Mouse (Mus musculus): Measurements from ENCODE around the gene Castor1. TPM values are rescaled to one million over a fixed set of nuclear protein-coding genes. Genes with fewer than 3 reads are reported as not detected.
"Not testable (repeated sequence)": the region's sequence is repeated elsewhere in the genome, so short reads cannot be mapped to it uniquely, and the experiment has no call there.

Castor1 gene
- total RNA-seq (2021) (1 to 10 TPM; 3.5 to 4.1 TPM), polyA plus RNA-seq (2012; rRNA removed) (11.6 and 14.6 TPM in 2 replicates)
- long read RNA-seq, partial matches to known transcripts = 0 of 1 reads
- long read RNA-seq, other reads (novel, unspliced or antisense) = 1 of 1 reads

- peak; percentile 97 for DNase-seq
Measured at GRCm38 (mm10) chr11:4217914-4218629, at the start of gene Castor1. Castor1 (plus strand) TSS chr11:4218225.

GRCm38 (mm10) chr11:4174586-4174985 is 43.4 kb upstream of the Castor1 start:
- DNase-seq = peak; percentile 68

- DNase-seq = no peak
Measured at GRCm38 (mm10) chr11:4177716-4178115, 40.3 kb upstream of the Castor1 start.

- DNase-seq = no peak
Measured at GRCm38 (mm10) chr11:4182061-4182460, 36.0 kb upstream of the Castor1 start.

- DNase-seq = no peak
Measured at GRCm38 (mm10) chr11:4183511-4183910, 34.5 kb upstream of the Castor1 start.

- DNase-seq = no peak
Measured at GRCm38 (mm10) chr11:4184251-4184952, 33.6 kb upstream of the Castor1 start.

GRCm38 (mm10) chr11:4185480-4185879 is 32.5 kb upstream of the Castor1 start:
- not testable (repeated sequence) for DNase-seq

GRCm38 (mm10) chr11:4186486-4187317 is 31.3 kb upstream of the Castor1 start, which contains the start of gene Tbc1d10a:
Tbc1d10a (plus strand) TSS chr11:4186789.
- peak; percentile 99 for DNase-seq

GRCm38 (mm10) chr11:4187318-4187700 is 30.7 kb upstream of the Castor1 start:
- no peak for DNase-seq

- DNase-seq = no peak
Measured at GRCm38 (mm10) chr11:4189182-4189581, 28.8 kb upstream of the Castor1 start.

- peak; percentile 40 for DNase-seq
Measured at GRCm38 (mm10) chr11:4190677-4191076, 27.3 kb upstream of the Castor1 start.

GRCm38 (mm10) chr11:4192757-4193156 is 25.3 kb upstream of the Castor1 start:
- DNase-seq = no peak

- DNase-seq = no peak
Measured at GRCm38 (mm10) chr11:4193420-4193819, 24.6 kb upstream of the Castor1 start.

- DNase-seq = no peak
Measured at GRCm38 (mm10) chr11:4195597-4196031, 22.4 kb upstream of the Castor1 start.

GRCm38 (mm10) chr11:4196636-4197035 is 21.4 kb upstream of the Castor1 start:
- no peak for DNase-seq

GRCm38 (mm10) chr11:4197691-4198090 is 20.3 kb upstream of the Castor1 start:
- peak; percentile 68 for DNase-seq

- peak; percentile 6 for DNase-seq
Measured at GRCm38 (mm10) chr11:4201981-4202700, 15.9 kb upstream of the Castor1 start.

GRCm38 (mm10) chr11:4202995-4203704 is 14.9 kb upstream of the Castor1 start:
- DNase-seq = no peak

GRCm38 (mm10) chr11:4203705-4204074 is 14.3 kb upstream of the Castor1 start:
- DNase-seq = peak; percentile 79

GRCm38 (mm10) chr11:4205097-4205655 is 12.8 kb upstream of the Castor1 start:
- no peak for DNase-seq

- DNase-seq = no peak
Measured at GRCm38 (mm10) chr11:4205951-4206350, 12.1 kb upstream of the Castor1 start.
